Mouse (Mus musculus) central nervous system, embryonic 11.5 days (tissue): ENCODE data around the gene Nudc. TPM values are rescaled to one million over a fixed set of nuclear protein-coding genes. Genes with fewer than 3 reads are reported as not detected.

ENCODE experiments used
- polyA plus RNA-seq: library from polyadenylated mRNA; depleted of rRNA; stranded (reverse); fragments of >200 nt; gene quantifications from 2 replicates; pipeline ENCODE4 v1.2.3, GENCODE M21; 2012; rRNA removed

Nudc gene
- polyA plus RNA-seq = 277 and 611 TPM in 2 replicates

GRCm38 (mm10) chr4:133545272-133546231, at the start of gene Nudc:
Gene Nudc (minus strand): TSS chr4:133545996.

GRCm38 (mm10) chr4:133584059-133584951, 38.5 kb upstream of the Nudc start, which contains the start of gene Gpn2:
Gene Gpn2 (plus strand): TSS chr4:133584362.

GRCm38 (mm10) chr4:133574070-133574842, 28.5 kb upstream of the Nudc start, which contains the start of gene Gpatch3:
Gene Gpatch3 (plus strand): TSS chr4:133574745.

GRCm38 (mm10) chr4:133552768-133553447, 7.1 kb upstream of the Nudc start, which contains the start of gene Nr0b2:
Gene Nr0b2 (plus strand): TSS chr4:133553376.

GRCm38 (mm10) chr4:133518601-133519368, 27.0 kb downstream of the Nudc start, which contains the start of gene Kdf1:
Gene Kdf1 (plus strand): TSS chr4:133518963.

GRCm38 (mm10) chr4:133498160-133498724, 47.6 kb downstream of the Nudc start, which contains the start of gene Trnp1:
Gene Trnp1 (minus strand): TSS chr4:133498550.

Other genes with a start within 250 kb of the Nudc start
- 24.7 and 27.9 TPM in 2 replicates for gene Wdtc1, start 192.5 kb downstream of the Nudc start, polyA plus RNA-seq
- 22.0 and 22.8 TPM in 2 replicates for gene Slc9a1, start 176.3 kb downstream of the Nudc start, polyA plus RNA-seq
- gene Tent5b, start 65.9 kb downstream of the Nudc start, polyA plus RNA-seq = 0.19 and 0.42 TPM in 2 replicates
- 1.3 and 1.6 TPM in 2 replicates for gene Trnp1, start 47.4 kb downstream of the Nudc start, polyA plus RNA-seq
- gene Kdf1, start 27.0 kb downstream of the Nudc start, polyA plus RNA-seq = 0.53 and 0.96 TPM in 2 replicates
- 0.14 TPM in 2 replicates for gene Nr0b2, start 7.4 kb upstream of the Nudc start, polyA plus RNA-seq
- 9.0 and 20.6 TPM in 2 replicates for gene Gpatch3, start 28.7 kb upstream of the Nudc start, polyA plus RNA-seq
- 35.2 and 59.0 TPM in 2 replicates for gene Gpn2, start 38.4 kb upstream of the Nudc start, polyA plus RNA-seq
- 8.4 and 8.6 TPM in 2 replicates for gene Sfn, start 56.2 kb upstream of the Nudc start, polyA plus RNA-seq
- 18.2 and 28.3 TPM in 2 replicates for gene Zdhhc18, start 104.2 kb upstream of the Nudc start, polyA plus RNA-seq
- gene Pigv, start 126.7 kb upstream of the Nudc start, polyA plus RNA-seq = 10.9 and 18.7 TPM in 2 replicates
- 62.6 and 94.6 TPM in 2 replicates for gene Arid1a, start 210.8 kb upstream of the Nudc start, polyA plus RNA-seq